Mouse (Mus musculus) midbrain, embryonic 15.5 days (tissue): ENCODE measurements at regions not wholly inside any gene's neighbourhood (a gene's known extent, or its start where the extent isn't known, plus 50 kb on each side); places are given as distances from the start of the nearest gene placed in this dataset.

Experiments used
- ATAC-seq: fragments of 200-750 bp; cut with Nextera tagmentation; replicated peaks from 2 replicates; pipeline ENCODE4 v1.8.0; 2017; ENCODE audit warnings: moderate TSS enrichment
- H3K27ac ChIP-seq: fragments of 300-500 bp; sonication (generic); 2 replicates; pipeline ENCODE4 v1.5.1; 2015; ENCODE audit warnings: mild to moderate bottlenecking, inconsistent platforms
- H3K27me3 ChIP-seq: fragments of 300-500 bp; sonication (generic); replicated peaks from 2 replicates; pipeline ENCODE4 v1.6.1; 2015; ENCODE audit warnings: inconsistent platforms
- H3K36me3 ChIP-seq: fragments of 300-500 bp; sonication (generic); replicated peaks from 2 replicates; pipeline ENCODE4 v1.6.1; 2015; ENCODE audit warnings: inconsistent platforms
- H3K4me1 ChIP-seq: fragments of 300-500 bp; sonication (generic); 2 replicates; pipeline ENCODE4 v1.6.1; 2015; ENCODE audit warnings: inconsistent platforms
- H3K4me2 ChIP-seq: fragments of 300-500 bp; sonication (generic); 2 replicates; pipeline ENCODE4 v1.6.1; 2015; ENCODE audit warnings: inconsistent platforms, mild to moderate bottlenecking, moderate library complexity
- H3K4me3 ChIP-seq: fragments of 300-500 bp; sonication (generic); 2 replicates; pipeline ENCODE4 v1.5.1; 2015; ENCODE audit warnings: mild to moderate bottlenecking, inconsistent platforms
- H3K9ac ChIP-seq: fragments of 300-500 bp; sonication (generic); 2 replicates; pipeline ENCODE4 v1.6.1; 2015; ENCODE audit warnings: mild to moderate bottlenecking, inconsistent platforms
- H3K9me3 ChIP-seq: fragments of 300-500 bp; sonication (generic); 2 replicates; pipeline ENCODE4 v1.6.1; 2016; ENCODE audit warnings: inconsistent platforms
- WGBS: fragments of 180-500 bp; shearing (Covaris S2); methylation state at CpG from one replicate; pipeline ENCODE4 v1.1.7; 2015; ENCODE audit warnings: mixed read lengths; 5-methylcytosine and 5-hydroxymethylcytosine counted together

DNA sequence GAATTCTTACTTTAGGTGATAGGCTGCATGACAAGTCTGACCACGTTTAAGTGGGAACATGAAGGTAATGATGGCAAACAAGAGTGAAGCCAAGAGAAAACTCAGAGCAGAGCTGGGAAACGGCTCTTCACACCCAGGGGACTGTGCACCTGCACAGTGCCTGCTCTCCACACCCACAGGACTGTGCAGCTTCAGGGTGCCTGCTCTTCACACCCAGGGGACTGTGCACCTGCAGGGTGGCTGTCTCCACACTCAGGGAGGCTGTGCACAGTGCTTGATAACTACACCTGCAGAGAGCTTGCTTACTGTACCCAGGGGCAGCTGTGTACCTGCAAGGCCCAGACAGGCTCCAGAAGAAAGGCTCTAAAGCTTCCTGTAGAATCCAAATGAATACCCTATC, 133.5 kb upstream of the Irx6 start:
- 66% methylated on average over 2 of the region's 2 CpGs for WGBS
- no peaks in the 10 kb centered on the region for H3K27me3 ChIP-seq

DNA sequence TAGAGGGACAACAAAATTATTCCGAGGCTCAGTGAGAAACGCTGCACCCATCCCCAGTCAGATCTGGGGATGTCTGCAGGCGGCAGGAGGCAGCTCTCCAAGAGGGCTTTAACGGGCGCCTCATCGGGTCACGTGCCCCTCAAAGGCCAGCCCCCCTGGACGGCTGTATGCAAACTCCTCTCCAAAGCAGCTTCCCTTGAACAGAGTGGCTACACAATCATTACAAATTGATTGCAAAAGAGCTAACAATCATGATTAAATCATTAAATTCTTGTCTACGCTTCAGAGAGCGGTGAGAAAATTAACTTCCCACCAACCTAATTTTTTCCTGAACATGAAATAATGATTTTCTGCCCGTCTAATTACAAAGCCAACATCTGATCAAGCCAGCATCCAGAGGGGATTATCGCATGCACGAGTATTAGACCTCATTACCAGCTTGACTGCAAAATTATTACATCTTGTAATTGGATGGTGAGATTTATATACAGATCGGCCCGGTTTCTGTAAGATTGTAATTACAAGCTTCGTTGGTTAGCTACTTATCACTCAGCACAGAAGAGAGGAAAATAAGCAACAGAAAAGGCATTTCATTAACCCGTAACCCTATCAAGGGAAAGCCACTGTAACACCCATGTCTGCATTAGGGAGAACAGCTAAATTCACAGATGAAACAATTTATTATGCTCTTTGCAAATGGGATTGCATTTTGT, 128.6 kb upstream of the Irx6 start:
- H3K9ac ChIP-seq: no peak overlapping the region
- ATAC-seq: peak; percentile 89
- H3K4me1 ChIP-seq: peaks cover 16% of the 10 kb centered on the region
- no peaks in the 10 kb centered on the region for H3K9me3 ChIP-seq
- H3K36me3 ChIP-seq: no peaks in the 10 kb centered on the region
- WGBS: 18% methylated on average over 17 of the region's 17 CpGs
- 0 out of 2 replicates have a peak overlapping the region, but pooled peaks have one; percentile 43 for H3K27ac ChIP-seq
- H3K4me3 ChIP-seq: no peak overlapping the region
- no peaks in the 10 kb centered on the region for H3K27me3 ChIP-seq
- peak overlapping the region; percentile 30 for H3K4me2 ChIP-seq

More for the DNA sequence above, 133.5 kb upstream of the Irx6 start:
- Histone ChIP-seq H3K9me3 (no peaks in the 10 kb centered on the region), H3K4me2 (no peak overlapping the region), H3K4me3 (no peak overlapping the region), H3K9ac (no peak overlapping the region), H3K4me1 (peaks cover 8% of the 10 kb centered on the region), H3K36me3 (no peaks in the 10 kb centered on the region), H3K27ac (no peak overlapping the region)
- no peak for ATAC-seq

DNA sequence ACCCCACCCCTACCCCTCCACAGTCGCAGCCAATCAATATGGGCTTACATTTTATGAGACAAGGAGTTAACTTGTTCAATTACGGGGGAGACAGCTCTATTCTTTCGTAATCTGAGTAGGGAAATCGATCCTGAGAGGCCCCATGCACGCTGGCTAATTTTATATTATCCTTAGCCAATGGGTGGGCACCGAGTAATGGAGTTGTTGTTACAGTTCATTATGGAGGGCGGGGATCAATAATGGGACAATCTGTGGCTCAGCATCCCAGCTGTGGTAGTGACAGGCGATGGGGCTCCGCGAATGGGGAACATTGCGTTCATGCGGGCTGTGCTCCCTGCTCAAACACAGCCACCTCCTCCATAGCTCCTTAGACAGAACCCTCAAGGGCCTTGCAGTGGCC, 118.9 kb upstream of the Irx6 start:
- H3K27me3 ChIP-seq: no peaks in the 10 kb centered on the region
- H3K27ac ChIP-seq: no peak overlapping the region
- no peak overlapping the region for H3K4me2 ChIP-seq
- 0 out of 2 replicates have a peak, but pooled peaks cover 3% of the 10 kb centered on the region for H3K4me1 ChIP-seq
- no peak overlapping the region for H3K4me3 ChIP-seq
- no peaks in the 10 kb centered on the region for H3K36me3 ChIP-seq
- no peak overlapping the region for H3K9ac ChIP-seq
- WGBS: 68% methylated on average over 12 of the region's 12 CpGs
- no peak for ATAC-seq
- no peaks in the 10 kb centered on the region for H3K9me3 ChIP-seq

DNA sequence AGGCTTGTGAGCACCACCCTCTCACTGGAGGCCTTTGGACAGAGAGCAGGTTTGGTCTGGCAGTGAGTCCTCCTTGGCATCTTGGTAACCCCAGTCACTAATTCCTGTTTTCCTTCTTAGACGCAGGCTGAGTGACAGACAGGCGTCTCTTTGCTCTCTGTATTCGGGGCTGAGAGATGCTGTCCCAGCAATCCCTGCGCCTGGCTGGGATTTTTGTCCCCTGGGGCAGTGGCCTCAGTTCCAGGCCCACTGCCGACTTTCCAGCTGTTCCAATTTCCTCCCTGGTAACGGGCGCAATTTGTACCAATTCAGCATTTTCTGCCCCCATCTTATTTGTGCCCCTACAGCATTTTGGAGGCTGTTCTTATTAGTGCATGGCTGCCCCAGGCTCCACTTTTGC, 118.5 kb upstream of the Irx6 start:
- ATAC-seq: no peak
- Histone ChIP-seq H3K9me3 (no peaks in the 10 kb centered on the region), H3K4me3 (no peak overlapping the region), H3K36me3 (no peaks in the 10 kb centered on the region), H3K4me2 (no peak overlapping the region), H3K9ac (no peak overlapping the region), H3K27me3 (no peaks in the 10 kb centered on the region), H3K27ac (no peak overlapping the region), H3K4me1 (0 out of 2 replicates have a peak, but pooled peaks cover 3% of the 10 kb centered on the region)
- WGBS: 46% methylated on average over 7 of the region's 7 CpGs

DNA sequence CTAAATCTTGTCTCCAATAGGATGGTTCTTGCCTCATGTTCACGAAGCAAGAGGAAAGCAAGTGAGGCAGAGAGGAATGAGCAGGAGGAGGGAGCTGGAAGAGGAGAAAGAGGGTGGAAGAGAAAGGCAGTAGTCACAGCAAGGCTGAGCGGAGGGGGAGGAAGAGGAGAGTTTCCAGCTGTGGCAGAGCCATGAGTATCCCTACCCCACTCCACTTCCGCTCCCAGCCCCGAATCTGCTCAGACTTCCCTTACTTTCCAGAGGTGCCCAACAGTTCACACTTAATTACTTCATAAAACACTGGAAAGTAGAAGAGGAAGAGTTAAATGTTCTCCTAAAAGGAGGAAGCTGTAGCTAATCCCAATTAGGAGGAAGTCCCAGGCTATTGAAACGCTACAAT, 111.6 kb upstream of the Irx6 start:
- Histone ChIP-seq H3K9me3 (no peaks in the 10 kb centered on the region), H3K9ac (no peak overlapping the region), H3K36me3 (no peaks in the 10 kb centered on the region), H3K4me2 (no peak overlapping the region), H3K27ac (no peak overlapping the region), H3K4me3 (no peak overlapping the region), H3K4me1 (no peaks in the 10 kb centered on the region), H3K27me3 (no peaks in the 10 kb centered on the region)
- ATAC-seq: no peak
- WGBS: 69% methylated on average over 5 of the region's 5 CpGs

DNA sequence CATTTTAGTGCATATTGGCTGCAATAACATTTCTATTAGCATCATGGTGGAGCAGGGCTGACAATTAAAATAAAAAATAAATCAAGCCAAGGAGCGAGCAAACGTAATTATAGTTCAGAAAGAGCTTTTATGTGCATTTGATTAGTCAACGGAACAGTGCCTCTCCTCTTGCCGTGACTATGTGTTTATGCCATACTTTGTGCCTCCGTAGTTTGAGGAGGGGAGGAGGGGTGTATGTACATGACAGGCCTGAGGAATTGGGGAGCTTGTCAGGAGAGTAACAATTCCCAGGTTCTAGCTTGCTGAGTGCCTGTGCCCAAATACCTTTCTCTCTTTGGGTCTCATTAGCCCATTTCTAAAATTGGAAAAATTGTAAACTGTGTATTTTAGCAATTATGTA, 111.1 kb upstream of the Irx6 start:
- Histone ChIP-seq H3K27me3 (no peaks in the 10 kb centered on the region), H3K9ac (no peak overlapping the region), H3K4me3 (no peak overlapping the region), H3K9me3 (no peaks in the 10 kb centered on the region), H3K4me2 (no peak overlapping the region), H3K27ac (no peak overlapping the region), H3K36me3 (no peaks in the 10 kb centered on the region), H3K4me1 (no peaks in the 10 kb centered on the region)
- 66% methylated on average over 5 of the region's 5 CpGs for WGBS
- no peak for ATAC-seq

DNA sequence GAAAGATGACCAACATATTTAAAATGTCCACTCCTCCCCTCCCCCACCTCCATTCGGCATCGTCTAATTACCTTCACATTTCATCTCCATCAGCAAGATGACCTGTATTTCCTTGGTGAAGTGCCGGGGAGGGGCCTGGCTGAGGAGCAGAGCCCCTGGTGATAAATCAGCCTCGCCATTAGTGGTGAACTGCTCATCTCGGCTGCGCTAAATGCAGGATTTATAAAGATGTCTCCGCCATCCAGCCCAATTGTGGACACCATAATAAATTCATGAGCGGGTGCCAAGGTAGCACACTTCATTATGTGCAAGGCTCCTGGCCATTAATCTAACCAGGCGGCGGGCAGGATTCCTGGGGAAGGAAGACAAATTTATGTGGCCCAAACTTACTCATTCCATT, 104.4 kb upstream of the Irx6 start:
- Histone ChIP-seq H3K9me3 (no peaks in the 10 kb centered on the region), H3K4me1 (no peaks in the 10 kb centered on the region), H3K27ac (no peak overlapping the region), H3K36me3 (no peaks in the 10 kb centered on the region), H3K27me3 (no peaks in the 10 kb centered on the region), H3K4me3 (no peak overlapping the region), H3K4me2 (no peak overlapping the region), H3K9ac (no peak overlapping the region)
- ATAC-seq: no peak
- 57% methylated on average over 10 of the region's 10 CpGs for WGBS

DNA sequence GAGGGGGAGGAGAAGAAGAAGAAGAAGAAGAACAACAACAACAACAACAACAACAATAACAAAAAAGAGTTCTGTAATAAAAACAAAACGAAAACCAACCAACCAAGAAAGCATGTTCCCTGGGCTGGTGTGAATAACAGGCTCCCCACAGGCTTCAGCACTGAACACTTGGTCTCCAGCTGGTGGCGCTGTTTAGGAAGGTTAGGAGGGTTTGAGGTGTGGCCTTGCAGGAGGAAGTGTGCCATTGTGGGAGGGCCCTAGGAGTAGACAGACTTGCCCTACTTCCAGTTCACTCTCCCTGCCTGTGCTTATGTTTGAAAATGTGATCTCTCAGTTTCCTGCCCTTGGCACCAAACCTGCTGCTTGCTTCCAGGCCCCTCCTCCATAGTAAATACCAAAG, 94.6 kb upstream of the Irx6 start:
- 77% methylated on average over 2 of the region's 2 CpGs for WGBS
- no peak for ATAC-seq

DNA sequence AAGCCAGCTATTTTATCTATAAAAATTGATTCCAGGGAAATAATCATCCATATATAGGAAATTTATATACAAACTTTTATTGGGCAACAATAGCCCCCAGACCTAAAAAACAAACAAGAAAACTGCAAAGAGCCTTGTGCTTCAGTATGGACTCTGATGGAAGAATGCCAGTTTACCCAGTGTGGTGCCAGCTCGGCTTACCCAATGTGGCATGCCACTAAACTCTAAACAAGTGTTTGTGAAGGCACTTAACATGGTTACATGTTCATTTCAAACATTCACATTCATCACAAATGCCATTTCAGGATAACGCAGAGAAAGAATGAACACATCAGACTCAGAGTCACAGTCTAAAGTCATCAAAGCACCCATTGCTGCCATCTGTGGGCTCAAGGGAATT, 93.0 kb upstream of the Irx6 start:
- no peak overlapping the region for H3K27ac ChIP-seq
- no peak overlapping the region for H3K9ac ChIP-seq
- WGBS: 83% methylated on average over 2 of the region's 2 CpGs
- H3K27me3 ChIP-seq: no peaks in the 10 kb centered on the region
- no peak overlapping the region for H3K4me2 ChIP-seq
- H3K4me3 ChIP-seq: no peak overlapping the region
- no peaks in the 10 kb centered on the region for H3K9me3 ChIP-seq
- H3K36me3 ChIP-seq: no peaks in the 10 kb centered on the region
- H3K4me1 ChIP-seq: no peaks in the 10 kb centered on the region
- ATAC-seq: no peak

More for the DNA sequence above, 94.6 kb upstream of the Irx6 start:
- no peaks in the 10 kb centered on the region for H3K27me3 ChIP-seq
- H3K4me3 ChIP-seq: no peak overlapping the region
- H3K4me1 ChIP-seq: no peaks in the 10 kb centered on the region
- H3K4me2 ChIP-seq: no peak overlapping the region
- H3K27ac ChIP-seq: no peak overlapping the region
- no peaks in the 10 kb centered on the region for H3K36me3 ChIP-seq
- no peak overlapping the region for H3K9ac ChIP-seq
- H3K9me3 ChIP-seq: no peaks in the 10 kb centered on the region

DNA sequence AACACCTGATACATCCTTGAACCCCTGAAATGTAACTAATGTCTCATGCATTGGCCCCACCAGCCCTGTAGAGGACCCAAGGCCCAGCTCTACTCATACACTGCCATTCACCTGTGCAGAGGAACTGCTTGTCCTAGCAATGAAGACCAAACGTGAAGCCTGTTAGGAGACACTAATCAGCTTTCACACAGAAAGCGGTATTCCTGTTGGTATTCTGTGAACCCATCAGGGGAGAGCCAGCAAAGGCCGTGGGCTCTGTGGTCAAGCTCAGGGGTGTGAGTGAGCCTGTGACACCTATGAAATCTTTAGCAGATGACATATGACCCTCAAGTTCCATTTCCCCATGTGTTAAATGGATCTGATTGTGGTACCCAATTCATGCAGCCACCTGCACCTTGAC, 73.3 kb upstream of the Irx6 start:
- Histone ChIP-seq H3K27ac (no peak overlapping the region), H3K9ac (no peak overlapping the region), H3K9me3 (no peaks in the 10 kb centered on the region), H3K4me1 (no peaks in the 10 kb centered on the region), H3K4me3 (no peak overlapping the region), H3K27me3 (no peaks in the 10 kb centered on the region), H3K4me2 (no peak overlapping the region), H3K36me3 (no peaks in the 10 kb centered on the region)
- ATAC-seq: no peak
- 88% methylated on average over 3 of the region's 3 CpGs for WGBS

DNA sequence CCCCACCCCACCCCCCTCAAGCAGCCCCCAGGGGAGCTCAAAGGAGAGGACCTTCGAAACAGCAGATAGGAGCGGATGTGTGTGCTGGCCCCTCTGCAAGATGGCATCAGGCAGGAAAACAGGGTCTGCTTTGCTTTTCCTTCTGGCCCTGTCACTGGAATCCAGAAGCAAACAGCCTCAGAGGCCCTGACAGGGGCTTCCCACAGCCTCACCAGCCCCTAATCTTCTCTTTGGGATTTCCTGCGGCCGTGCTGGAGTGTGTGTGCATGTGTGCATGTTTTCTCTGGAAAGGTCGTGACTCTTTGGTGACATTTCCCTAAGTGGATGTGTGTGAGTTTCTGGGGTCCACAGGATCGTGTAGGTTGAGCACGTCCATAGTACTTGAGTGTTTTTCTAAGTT, 71.1 kb upstream of the Irx6 start:
- no peaks in the 10 kb centered on the region for H3K4me1 ChIP-seq
- no peak overlapping the region for H3K9ac ChIP-seq
- H3K27me3 ChIP-seq: no peaks in the 10 kb centered on the region
- H3K4me2 ChIP-seq: no peak overlapping the region
- H3K36me3 ChIP-seq: no peaks in the 10 kb centered on the region
- no peak overlapping the region for H3K4me3 ChIP-seq
- no peaks in the 10 kb centered on the region for H3K9me3 ChIP-seq
- ATAC-seq: no peak
- no peak overlapping the region for H3K27ac ChIP-seq
- WGBS: 74% methylated on average over 7 of the region's 7 CpGs

DNA sequence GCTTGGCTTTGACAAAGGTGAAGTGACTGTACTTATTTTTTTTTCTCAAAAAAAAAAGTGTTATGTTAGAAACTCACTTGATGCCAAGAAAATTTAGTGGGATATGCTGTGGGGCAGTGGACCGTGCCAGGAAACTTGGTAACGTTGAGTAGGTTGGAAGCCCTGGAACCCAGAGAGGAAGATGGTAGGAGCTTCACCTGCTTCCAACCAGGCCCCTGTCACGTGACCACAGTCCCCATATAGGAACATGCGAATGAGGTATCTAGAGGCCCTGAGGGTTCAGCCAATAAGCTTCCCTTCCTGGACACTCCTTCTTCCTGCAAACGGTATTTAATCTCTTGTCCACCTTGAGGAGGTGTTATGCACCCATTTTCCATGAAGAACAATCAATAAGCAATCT, 68.5 kb upstream of the Irx6 start:
- Histone ChIP-seq H3K27ac (no peak overlapping the region), H3K4me1 (peaks cover 3% of the 10 kb centered on the region; the same call in 1 of the 2 replicates), H3K4me3 (no peak overlapping the region), H3K36me3 (no peaks in the 10 kb centered on the region), H3K27me3 (no peaks in the 10 kb centered on the region), H3K4me2 (no peak overlapping the region), H3K9me3 (no peaks in the 10 kb centered on the region), H3K9ac (no peak overlapping the region)
- no peak for ATAC-seq
- WGBS: 89% methylated on average over 5 of the region's 5 CpGs

DNA sequence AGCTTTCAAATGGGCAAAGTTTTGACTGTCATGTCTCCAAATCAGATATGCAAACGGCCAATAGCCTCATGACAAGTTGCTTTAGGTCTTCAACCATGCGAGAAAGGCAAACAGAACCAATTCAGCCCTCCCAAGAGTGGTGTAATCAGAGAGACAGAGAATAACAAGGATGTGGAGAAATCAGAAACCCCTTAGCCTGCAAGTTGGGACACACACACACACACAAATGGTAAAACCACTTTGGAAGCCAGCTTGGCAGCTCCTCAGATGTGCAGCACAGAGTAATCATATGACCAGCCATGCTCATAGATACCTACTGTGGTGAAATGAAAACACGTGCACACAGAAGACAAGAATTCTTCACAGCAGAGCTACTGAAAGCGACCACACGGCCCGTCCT, 66.5 kb upstream of the Irx6 start:
- WGBS: 81% methylated on average over 6 of the region's 6 CpGs
- no peaks in the 10 kb centered on the region for H3K9me3 ChIP-seq

More for the DNA sequence above, 66.5 kb upstream of the Irx6 start:
- no peak overlapping the region for H3K27ac ChIP-seq
- H3K27me3 ChIP-seq: no peaks in the 10 kb centered on the region
- no peak overlapping the region for H3K4me2 ChIP-seq
- H3K4me3 ChIP-seq: no peak overlapping the region
- peaks cover 3% of the 10 kb centered on the region; the same call in 1 of the 2 replicates for H3K4me1 ChIP-seq
- no peak for ATAC-seq
- no peaks in the 10 kb centered on the region for H3K36me3 ChIP-seq
- no peak overlapping the region for H3K9ac ChIP-seq
